Mouse (Mus musculus): ENCODE results near the gene Prkcd. TPM values are rescaled to one million over a fixed set of nuclear protein-coding genes. Genes with fewer than 3 reads are reported as not detected.

The Prkcd gene
- polyA plus RNA-seq, 1 experiment from 2014 or later: 31.7 TPM

- no peaks in the 10 kb centered on the region for H3K36me3 ChIP-seq
- H3K4me3 ChIP-seq: no peak overlapping the region
- H3K4me1 ChIP-seq (replicated peaks): peaks cover 6% of the 10 kb centered on the region; the same call in 1 of the 2 replicates
- no peak overlapping the region for H3K27ac ChIP-seq
- H3K9ac ChIP-seq: no peak overlapping the region
- no peaks in the 10 kb centered on the region for H3K9me3 ChIP-seq
- 97% methylated on average over 2 of the region's 2 CpGs for WGBS
- H3K27me3 ChIP-seq: no peaks in the 10 kb centered on the region
- ATAC-seq (ENCODE audit: low FRiP score): no peak
- H3K4me2 ChIP-seq: no peak overlapping the region
Observed at GRCm38 (mm10) chr14:30616751-30617150, 9.3 kb downstream of the Prkcd start.

- no peak overlapping the region for H3K27ac ChIP-seq
- WGBS: 84% methylated on average over 2 of the region's 2 CpGs
- H3K4me2 ChIP-seq: no peak overlapping the region
- no peaks in the 10 kb centered on the region for H3K27me3 ChIP-seq
- H3K4me3 ChIP-seq: no peak overlapping the region
- H3K9ac ChIP-seq: no peak overlapping the region
- H3K36me3 ChIP-seq: 0 out of 2 replicates have a peak, but pooled peaks cover 2% of the 10 kb centered on the region
- H3K9me3 ChIP-seq: no peaks in the 10 kb centered on the region
- ATAC-seq (ENCODE audit: low FRiP score): no peak
- H3K4me1 ChIP-seq (replicated peaks): no peaks in the 10 kb centered on the region
Observed at GRCm38 (mm10) chr14:30612962-30613715, 12.9 kb downstream of the Prkcd start.

GRCm38 (mm10) chr14:30612523-30612922 lies 13.5 kb downstream of the Prkcd start:
- Histone ChIP-seq H3K4me3 (no peak overlapping the region), H3K9ac (no peak overlapping the region), H3K9me3 (no peaks in the 10 kb centered on the region), H3K27me3 (no peaks in the 10 kb centered on the region), H3K4me2 (no peak overlapping the region), H3K27ac (no peak overlapping the region), H3K4me1 (replicated peaks) (no peaks in the 10 kb centered on the region), H3K36me3 (0 out of 2 replicates have a peak, but pooled peaks cover 2% of the 10 kb centered on the region)
- no peak for ATAC-seq (ENCODE audit: low FRiP score)
- WGBS: 16% methylated on average over 7 of the region's 7 CpGs

GRCm38 (mm10) chr14:30610940-30611339 lies 15.1 kb downstream of the Prkcd start:
- H3K27ac ChIP-seq: no peak overlapping the region
- H3K36me3 ChIP-seq: 0 out of 2 replicates have a peak, but pooled peaks cover 6% of the 10 kb centered on the region
- WGBS: 87% methylated on average over 3 of the region's 3 CpGs
- H3K27me3 ChIP-seq: no peaks in the 10 kb centered on the region
- no peak overlapping the region for H3K4me3 ChIP-seq
- no peak overlapping the region for H3K4me2 ChIP-seq
- ATAC-seq (ENCODE audit: low FRiP score): no peak
- H3K9me3 ChIP-seq: no peaks in the 10 kb centered on the region
- no peak overlapping the region for H3K9ac ChIP-seq
- no peaks in the 10 kb centered on the region for H3K4me1 ChIP-seq (replicated peaks)

- no peak overlapping the region for H3K4me3 ChIP-seq
- H3K4me1 ChIP-seq (replicated peaks): no peaks in the 10 kb centered on the region
- H3K9me3 ChIP-seq: no peaks in the 10 kb centered on the region
- no peak overlapping the region for H3K4me2 ChIP-seq
- ATAC-seq (ENCODE audit: low FRiP score): no peak
- no peaks in the 10 kb centered on the region for H3K27me3 ChIP-seq
- H3K9ac ChIP-seq: no peak overlapping the region
- 0 out of 2 replicates have a peak, but pooled peaks cover 6% of the 10 kb centered on the region for H3K36me3 ChIP-seq
- WGBS: 81% methylated on average over 2 of the region's 2 CpGs
- no peak overlapping the region for H3K27ac ChIP-seq
Observed at GRCm38 (mm10) chr14:30610304-30610703, 15.7 kb downstream of the Prkcd start.

GRCm38 (mm10) chr14:30609499-30609898 lies 16.5 kb downstream of the Prkcd start:
- Histone ChIP-seq H3K4me1 (replicated peaks) (no peaks in the 10 kb centered on the region), H3K9ac (no peak overlapping the region), H3K9me3 (no peaks in the 10 kb centered on the region), H3K27me3 (no peaks in the 10 kb centered on the region), H3K36me3 (0 out of 2 replicates have a peak, but pooled peaks cover 6% of the 10 kb centered on the region), H3K4me2 (no peak overlapping the region), H3K4me3 (no peak overlapping the region), H3K27ac (no peak overlapping the region)
- ATAC-seq (ENCODE audit: low FRiP score): no peak
- 92% methylated on average over 3 of the region's 3 CpGs for WGBS

GRCm38 (mm10) chr14:30608176-30608575 lies 17.8 kb downstream of the Prkcd start:
- WGBS: 90% methylated on average over 6 of the region's 6 CpGs

GRCm38 (mm10) chr14:30607696-30608095 lies 18.3 kb downstream of the Prkcd start:
- ATAC-seq (ENCODE audit: low FRiP score): no peak
- Histone ChIP-seq H3K4me2 (no peak overlapping the region), H3K9ac (no peak overlapping the region), H3K4me3 (no peak overlapping the region), H3K27ac (no peak overlapping the region), H3K4me1 (replicated peaks) (no peaks in the 10 kb centered on the region), H3K36me3 (0 out of 2 replicates have a peak, but pooled peaks cover 6% of the 10 kb centered on the region), H3K9me3 (no peaks in the 10 kb centered on the region), H3K27me3 (no peaks in the 10 kb centered on the region)
- WGBS: 97% methylated on average over 3 of the region's 4 CpGs

More at GRCm38 (mm10) chr14:30608176-30608575, 17.8 kb downstream of the Prkcd start:
- Histone ChIP-seq H3K36me3 (0 out of 2 replicates have a peak, but pooled peaks cover 6% of the 10 kb centered on the region), H3K4me2 (no peak overlapping the region), H3K4me3 (no peak overlapping the region), H3K27me3 (no peaks in the 10 kb centered on the region), H3K27ac (no peak overlapping the region), H3K9ac (no peak overlapping the region), H3K9me3 (no peaks in the 10 kb centered on the region), H3K4me1 (replicated peaks) (no peaks in the 10 kb centered on the region)
- ATAC-seq (ENCODE audit: low FRiP score): no peak

- no peaks in the 10 kb centered on the region for H3K27me3 ChIP-seq
- peaks cover 11% of the 10 kb centered on the region for H3K36me3 ChIP-seq
- ATAC-seq (ENCODE audit: low FRiP score): no peak
- H3K9ac ChIP-seq: no peak overlapping the region
- WGBS: 85% methylated on average over 5 of the region's 5 CpGs
- H3K4me2 ChIP-seq: no peak overlapping the region
- H3K27ac ChIP-seq: no peak overlapping the region
- no peaks in the 10 kb centered on the region for H3K9me3 ChIP-seq
- no peaks in the 10 kb centered on the region for H3K4me1 ChIP-seq (replicated peaks)
- no peak overlapping the region for H3K4me3 ChIP-seq
Observed at GRCm38 (mm10) chr14:30606817-30607216, 19.2 kb downstream of the Prkcd start.

- ATAC-seq (ENCODE audit: low FRiP score): no peak
- peaks cover 24% of the 10 kb centered on the region for H3K4me1 ChIP-seq (replicated peaks)
- 68% methylated on average over 2 of the region's 2 CpGs for WGBS
Observed at GRCm38 (mm10) chr14:30597142-30597541, 28.9 kb downstream of the Prkcd start.

GRCm38 (mm10) chr14:30596407-30596806 lies 29.6 kb downstream of the Prkcd start:
- WGBS: 92% methylated on average over 3 of the region's 3 CpGs
- peaks cover 27% of the 10 kb centered on the region for H3K4me1 ChIP-seq (replicated peaks)
- peaks cover 11% of the 10 kb centered on the region for H3K36me3 ChIP-seq
- H3K27me3 ChIP-seq: peaks cover 3% of the 10 kb centered on the region; the same call in 1 of the 2 replicates
- H3K4me2 ChIP-seq: no peak overlapping the region
- no peak overlapping the region for H3K4me3 ChIP-seq
- no peak for ATAC-seq (ENCODE audit: low FRiP score)
- no peak overlapping the region for H3K9ac ChIP-seq
- no peak overlapping the region for H3K27ac ChIP-seq
- H3K9me3 ChIP-seq: no peaks in the 10 kb centered on the region

More at GRCm38 (mm10) chr14:30597142-30597541, 28.9 kb downstream of the Prkcd start:
- Histone ChIP-seq H3K36me3 (peaks cover 18% of the 10 kb centered on the region), H3K9me3 (no peaks in the 10 kb centered on the region), H3K27ac (no peak overlapping the region), H3K4me3 (no peak overlapping the region), H3K9ac (no peak overlapping the region), H3K27me3 (peaks cover under 1% of the 10 kb centered on the region; the same call in 1 of the 2 replicates), H3K4me2 (no peak overlapping the region)

- Histone ChIP-seq H3K4me2 (no peak overlapping the region), H3K27me3 (peaks cover 3% of the 10 kb centered on the region; the same call in 1 of the 2 replicates), H3K27ac (no peak overlapping the region), H3K4me1 (replicated peaks) (peaks cover 27% of the 10 kb centered on the region), H3K36me3 (peaks cover 8% of the 10 kb centered on the region), H3K9me3 (no peaks in the 10 kb centered on the region), H3K9ac (no peak overlapping the region), H3K4me3 (no peak overlapping the region)
- no peak for ATAC-seq (ENCODE audit: low FRiP score)
- WGBS: 84% methylated on average over 8 of the region's 8 CpGs
Observed at GRCm38 (mm10) chr14:30595576-30596313, 30.3 kb downstream of the Prkcd start.
